Mouse (Mus musculus): ENCODE data around the gene Safb2. TPM values are rescaled to one million over a fixed set of nuclear protein-coding genes. Genes with fewer than 3 reads are reported as not detected.
"Not testable (repeated sequence)": the region's sequence is repeated elsewhere in the genome, so short reads cannot be mapped to it uniquely, and the experiment has no call there.

Safb2 gene
- total RNA-seq (2015; ENCODE audit: low replicate concordance) = 107 and 153 TPM in 2 replicates
- total RNA-seq (2017; ENCODE audit: low replicate concordance) = 350 and 385 TPM in 2 replicates

- ATAC-seq (replicated peaks; ENCODE audit: low FRiP score, poor library complexity, severe bottlenecking) = peak; percentile 87
Measured at GRCm38 (mm10) chr17:56584257-56585130, at the start of gene Safb2, which contains the start of gene Safb. TSS of gene Safb2 (minus strand) at chr17:56584585. TSS of gene Safb (plus strand) at chr17:56584825.

GRCm38 (mm10) chr17:56634023-56634422 lies 49.6 kb upstream of the Safb2 start:
- no peak for ATAC-seq (replicated peaks; ENCODE audit: low FRiP score, poor library complexity, severe bottlenecking)

- ATAC-seq (replicated peaks; ENCODE audit: low FRiP score, poor library complexity, severe bottlenecking) = no peak
Measured at GRCm38 (mm10) chr17:56631807-56632206, 47.4 kb upstream of the Safb2 start.

GRCm38 (mm10) chr17:56629800-56630781 lies 45.7 kb upstream of the Safb2 start:
- ATAC-seq (replicated peaks; ENCODE audit: low FRiP score, poor library complexity, severe bottlenecking) = not testable (repeated sequence)

GRCm38 (mm10) chr17:56627530-56628277 lies 43.3 kb upstream of the Safb2 start, which contains the start of gene Catsperd:
TSS of gene Catsperd (plus strand) at chr17:56628143.
- no peak for ATAC-seq (replicated peaks; ENCODE audit: low FRiP score, poor library complexity, severe bottlenecking)

- peak; percentile 92 for ATAC-seq (replicated peaks; ENCODE audit: low FRiP score, poor library complexity, severe bottlenecking)
Measured at GRCm38 (mm10) chr17:56626754-56627470, 42.5 kb upstream of the Safb2 start, which contains the start of gene Lonp1. TSS of gene Lonp1 (minus strand) at chr17:56626887.

GRCm38 (mm10) chr17:56626260-56626659 lies 41.9 kb upstream of the Safb2 start:
- ATAC-seq (replicated peaks; ENCODE audit: low FRiP score, poor library complexity, severe bottlenecking) = 0 out of 2 replicates have a peak, but pooled peaks have one; percentile 21

- no peak for ATAC-seq (replicated peaks; ENCODE audit: low FRiP score, poor library complexity, severe bottlenecking)
Measured at GRCm38 (mm10) chr17:56625495-56625894, 41.1 kb upstream of the Safb2 start.

- no peak for ATAC-seq (replicated peaks; ENCODE audit: low FRiP score, poor library complexity, severe bottlenecking)
Measured at GRCm38 (mm10) chr17:56617628-56618027, 33.2 kb upstream of the Safb2 start.

GRCm38 (mm10) chr17:56616725-56617124 lies 32.3 kb upstream of the Safb2 start:
- ATAC-seq (replicated peaks; ENCODE audit: low FRiP score, poor library complexity, severe bottlenecking) = no peak

GRCm38 (mm10) chr17:56615792-56616191 lies 31.4 kb upstream of the Safb2 start:
- ATAC-seq (replicated peaks; ENCODE audit: low FRiP score, poor library complexity, severe bottlenecking) = no peak

- no peak for ATAC-seq (replicated peaks; ENCODE audit: low FRiP score, poor library complexity, severe bottlenecking)
Measured at GRCm38 (mm10) chr17:56615136-56615784, 30.9 kb upstream of the Safb2 start.

- no peak for ATAC-seq (replicated peaks; ENCODE audit: low FRiP score, poor library complexity, severe bottlenecking)
Measured at GRCm38 (mm10) chr17:56614391-56615135, 30.2 kb upstream of the Safb2 start.

- not testable (repeated sequence) for ATAC-seq (replicated peaks; ENCODE audit: low FRiP score, poor library complexity, severe bottlenecking)
Measured at GRCm38 (mm10) chr17:56613893-56614292, 29.5 kb upstream of the Safb2 start.

- peak; percentile 69 for ATAC-seq (replicated peaks; ENCODE audit: low FRiP score, poor library complexity, severe bottlenecking)
Measured at GRCm38 (mm10) chr17:56613236-56613844, 29.0 kb upstream of the Safb2 start, which contains the start of gene Rpl36. TSS of gene Rpl36 (plus strand) at chr17:56613416.

- not testable (repeated sequence) for ATAC-seq (replicated peaks; ENCODE audit: low FRiP score, poor library complexity, severe bottlenecking)
Measured at GRCm38 (mm10) chr17:56612565-56612939, 28.2 kb upstream of the Safb2 start.

All from erythroid progenitor cell, adult 5-6 weeks (primary cell).